Mouse (Mus musculus) stomach, postnatal 0 days (tissue): Measurements from ENCODE around the gene Slc6a6.

Experiments used
- CTCF ChIP-seq: IDR thresholded peaks from 2 replicates; pipeline ENCODE4 v1.5.1; 2016; ENCODE audit warnings: antibody characterized with exemption, low read depth, mild to moderate bottlenecking, moderate library complexity
- EP300 ChIP-seq: optimal IDR thresholded peaks from 2 replicates; pipeline ENCODE3; 2016; ENCODE audit warnings: antibody characterized with exemption

- TF ChIP-seq EP300 (peak; percentile 94), CTCF (no peak)
Measured at GRCm38 (mm10) chr6:91638204-91638995, 45.5 kb upstream of the Slc6a6 start.
